Mouse (Mus musculus) layer of hippocampus, adult 11-12 months (tissue): ENCODE data around the gene Nxn.
"Not testable (repeated sequence)": the region's sequence is repeated elsewhere in the genome, so short reads cannot be mapped to it uniquely, and the experiment has no call there.

Experiments
- DNase-seq: peaks from one replicate; pipeline ENCODE4 v3.0.0; 2022; ENCODE audit warnings: low spot score

Nxn gene

GRCm38 (mm10) chr11:76213841-76214240, 185.1 kb downstream of the Nxn start:
- no peak for DNase-seq

- DNase-seq: not testable (repeated sequence)
Measured at GRCm38 (mm10) chr11:76211595-76211994, 187.3 kb downstream of the Nxn start.

- DNase-seq: no peak
Measured at GRCm38 (mm10) chr11:76210228-76210985, 188.5 kb downstream of the Nxn start.
